ENCODE assay signal across 12 mouse cellular contexts in the genomic region with DNA sequence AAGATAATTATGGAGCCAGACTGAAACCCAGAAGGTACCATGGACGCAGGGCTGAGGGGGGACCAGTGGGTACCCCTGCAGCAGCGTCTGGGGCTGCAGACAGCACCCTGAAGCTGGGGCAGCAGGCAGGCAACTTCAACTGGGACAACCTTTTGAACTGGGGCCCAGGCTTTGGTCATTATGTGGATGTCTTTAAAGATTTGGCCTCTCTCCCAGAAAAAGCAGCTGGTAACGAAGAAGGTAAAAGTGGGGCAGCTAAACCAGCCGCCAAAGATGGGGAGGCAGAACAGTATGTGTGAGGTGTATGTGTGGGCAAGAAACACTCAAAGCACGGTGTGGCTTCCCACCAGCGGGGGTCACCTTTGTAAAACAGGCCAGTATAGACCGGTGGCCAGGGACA.
DNase-seq lines count a peak whose midpoint lies in the region; ATAC-seq and TF ChIP-seq lines count a peak whose summit lies in the region.
"Had no signal": no experiment of that assay in that cellular context is flagged by ENCODE, and none has a peak within 500 bp of the region (broad histone marks: within the 10 kb centered on the region; RNA-seq: fewer than 3 reads in every experiment).

No protein-coding gene starts in this region.

- peaks cover 9% of the 10 kb centered on the region for H3K4me1 ChIP-seq in forebrain, embryonic 15.5 days
- H3K4me1 ChIP-seq in forebrain, embryonic 11.5 days (replicated peaks; ENCODE audit: control insufficient read depth, insufficient read depth, low read length) = peaks cover 2% of the 10 kb centered on the region; the same call in 1 of the 2 replicates
- no peaks in the 10 kb centered on the region; the same call in 1 of the 2 replicates for H3K4me1 ChIP-seq in testis, adult 2 months (ENCODE audit: control insufficient read depth, insufficient read depth, low read length)
- H3K4me1 ChIP-seq in liver, postnatal 0 days (ENCODE audit: insufficient read depth) = no peaks in the 10 kb centered on the region
- H3K4me1 ChIP-seq: lung, embryonic 15.5 days had no signal

- 38% methylated on average over 7 of the region's 7 CpGs for WGBS in forebrain, embryonic 15.5 days
- 78% methylated on average over 7 of the region's 7 CpGs for WGBS in forebrain, embryonic 11.5 days
- 79% methylated on average over 7 of the region's 7 CpGs for WGBS in liver, postnatal 0 days (ENCODE audit: insufficient replicate concordance)

- TF ChIP-seq EP300 in liver, postnatal 0 days (IDR thresholded peaks at IDR 0.05; ENCODE audit: low read depth) = no peak

- no peak for TF ChIP-seq POLR2A in testis, adult 2 months (IDR thresholded peaks at IDR 0.05; ENCODE audit: control insufficient read depth, low read depth, low read length)

- no peaks in the 10 kb centered on the region for H3K9me3 ChIP-seq in forebrain, embryonic 15.5 days
- no peaks in the 10 kb centered on the region for H3K9me3 ChIP-seq in forebrain, embryonic 11.5 days (ENCODE audit: control insufficient read depth, low read length)
- no peaks in the 10 kb centered on the region for H3K9me3 ChIP-seq in liver, postnatal 0 days (ENCODE audit: low read length)
- H3K9me3 ChIP-seq: heart, embryonic 15.5 days; lung, embryonic 15.5 days had no signal

- TF ChIP-seq CTCF in testis, adult 2 months (IDR thresholded peaks at IDR 0.05; ENCODE audit: control insufficient read depth, insufficient read depth, insufficient replicate concordance, low read depth, low read length) = no peak
- no peak for TF ChIP-seq CTCF in liver, postnatal 0 days (IDR thresholded peaks at IDR 0.05; ENCODE audit: low read depth)

- no peak overlapping the region for H3K4me3 ChIP-seq in forebrain, embryonic 15.5 days
- no peak overlapping the region for H3K4me3 ChIP-seq in forebrain, embryonic 11.5 days (ENCODE audit: low read depth, low read length)
- peak overlapping the region; percentile 68 for H3K4me3 ChIP-seq in testis, adult 2 months (ENCODE audit: control insufficient read depth, low read depth, low read length)
- H3K4me3 ChIP-seq in liver, postnatal 0 days (ENCODE audit: low read depth, low read length) = no peak overlapping the region
- H3K4me3 ChIP-seq: heart, embryonic 15.5 days; lung, embryonic 15.5 days had no signal

- peak; percentile 62 for ATAC-seq in forebrain, embryonic 15.5 days (replicated peaks)
- no peak for ATAC-seq in forebrain, embryonic 11.5 days (replicated peaks; ENCODE audit: low FRiP score)
- ATAC-seq in liver, postnatal 0 days = no peak

- H3K27me3 ChIP-seq in forebrain, embryonic 15.5 days = no peaks in the 10 kb centered on the region
- H3K27me3 ChIP-seq in forebrain, embryonic 11.5 days (ENCODE audit: control insufficient read depth, insufficient read depth, low read length) = no peaks in the 10 kb centered on the region
- H3K27me3 ChIP-seq in testis, adult 2 months (ENCODE audit: control insufficient read depth, insufficient read depth, low read length) = no peaks in the 10 kb centered on the region
- H3K27me3 ChIP-seq in liver, postnatal 0 days (ENCODE audit: insufficient read depth, low read length) = no peaks in the 10 kb centered on the region
- H3K27me3 ChIP-seq: heart, embryonic 15.5 days; lung, embryonic 15.5 days had no signal

- peaks cover 49% of the 10 kb centered on the region for H3K36me3 ChIP-seq in forebrain, embryonic 15.5 days
- H3K36me3 ChIP-seq in forebrain, embryonic 11.5 days (ENCODE audit: control insufficient read depth, insufficient read depth, low read length) = peaks cover 11% of the 10 kb centered on the region; the same call in 1 of the 2 replicates
- no peaks in the 10 kb centered on the region for H3K36me3 ChIP-seq in testis, adult 2 months (ENCODE audit: control insufficient read depth, insufficient read depth, low read length)
- H3K36me3 ChIP-seq in liver, postnatal 0 days (replicated peaks; ENCODE audit: insufficient read depth, low read length) = no peaks in the 10 kb centered on the region; the same call in 1 of the 2 replicates

- H3K27ac ChIP-seq in forebrain, embryonic 15.5 days (replicated peaks) = no peak overlapping the region; the same call in 1 of the 2 replicates
- no peak overlapping the region for H3K27ac ChIP-seq in forebrain, embryonic 11.5 days (ENCODE audit: low read depth, low read length)
- no peak overlapping the region for H3K27ac ChIP-seq in testis, adult 2 months (ENCODE audit: control insufficient read depth, insufficient read depth, low read depth, low read length)
- no peak overlapping the region for H3K27ac ChIP-seq in liver, postnatal 0 days (ENCODE audit: low read depth)
- H3K27ac ChIP-seq: heart, embryonic 15.5 days; lung, embryonic 15.5 days had no signal

- DNase-seq in forebrain, embryonic 11.5 days (ENCODE audit: low spot score) = no peak
- DNase-seq in testis, postnatal 14 days (ENCODE audit: low spot score) = no peak
- peak; percentile 18 to 47 for DNase-seq in left cerebral cortex, adult 18-20 months (ENCODE audit: low spot score in 2 of 2)
- no peak for DNase-seq in thymus, postnatal 0 days (ENCODE audit: low spot score)
- no peak for DNase-seq in adrenal gland, postnatal 10 days
- DNase-seq in liver, postnatal 0 days = no peak
- DNase-seq: adrenal gland, postnatal 36 days; kidney, adult 11 months had no signal

- H3K4me2 ChIP-seq in forebrain, embryonic 15.5 days (replicated peaks) = no peak overlapping the region
- H3K4me2 ChIP-seq in forebrain, embryonic 11.5 days (ENCODE audit: low read depth, low read length, severe bottlenecking) = no peak overlapping the region
- H3K4me2 ChIP-seq in liver, postnatal 0 days (ENCODE audit: low read depth, low read length) = no peak overlapping the region
- H3K4me2 ChIP-seq: heart, embryonic 15.5 days; lung, embryonic 15.5 days had no signal

- no peak overlapping the region for H3K9ac ChIP-seq in forebrain, embryonic 15.5 days (replicated peaks)
- H3K9ac ChIP-seq in forebrain, embryonic 11.5 days (ENCODE audit: low read length) = no peak overlapping the region
- H3K9ac ChIP-seq in liver, postnatal 0 days (replicated peaks) = no peak overlapping the region
- H3K9ac ChIP-seq: heart, embryonic 15.5 days; lung, embryonic 15.5 days had no signal

Comparison
In these comparisons a context has a peak if more than half of its experiments do, and no peak if none do; other contexts are left out.
1. DNase-seq: peak in left cerebral cortex, adult 18-20 months (2 of 2); none in forebrain, embryonic 11.5 days (single experiment), testis, postnatal 14 days (single experiment), thymus, postnatal 0 days (single experiment), adrenal gland, postnatal 10 days (single experiment) and liver, postnatal 0 days (single experiment).